Mouse (Mus musculus): ENCODE measurements around the gene Mical2. TPM values are rescaled to one million over a fixed set of nuclear protein-coding genes. Genes with fewer than 3 reads are reported as not detected.

The Mical2 gene
- total RNA-seq, 2 experiments from 2014 or later = 645 to 717 TPM

DNA sequence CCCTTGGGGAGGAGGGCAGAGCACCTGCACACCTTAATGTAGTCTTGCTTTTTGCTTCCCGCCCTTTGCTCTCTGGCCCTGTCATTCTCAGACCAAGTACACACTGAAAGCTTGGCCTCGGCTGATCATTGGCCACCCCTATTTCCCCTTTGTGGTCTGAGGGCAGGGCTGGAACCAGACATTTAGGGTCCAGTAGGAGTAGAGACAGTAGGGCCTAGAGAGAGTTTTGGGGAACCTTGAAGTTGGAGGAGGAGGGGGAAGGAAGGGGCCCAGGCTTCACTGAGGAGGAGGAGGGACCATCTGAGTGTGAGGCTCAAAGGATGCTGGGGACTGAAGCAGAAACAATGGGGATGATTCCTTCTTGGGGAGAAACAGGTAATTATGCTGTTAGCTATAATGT lies 15.1 kb downstream of the Mical2 start:
- no peak for DNase-seq (ENCODE audit: extremely low spot score in 1 of 2, low spot score in 1 of 2)

- no peak for DNase-seq (ENCODE audit: extremely low spot score in 1 of 2, low spot score in 1 of 2)
Observed at GRCm38 (mm10) chr7:112241211-112241944, 15.7 kb downstream of the Mical2 start.

GRCm38 (mm10) chr7:112241945-112242329 lies 16.3 kb downstream of the Mical2 start:
- DNase-seq (ENCODE audit: extremely low spot score in 1 of 2, low spot score in 1 of 2) = no peak

DNA sequence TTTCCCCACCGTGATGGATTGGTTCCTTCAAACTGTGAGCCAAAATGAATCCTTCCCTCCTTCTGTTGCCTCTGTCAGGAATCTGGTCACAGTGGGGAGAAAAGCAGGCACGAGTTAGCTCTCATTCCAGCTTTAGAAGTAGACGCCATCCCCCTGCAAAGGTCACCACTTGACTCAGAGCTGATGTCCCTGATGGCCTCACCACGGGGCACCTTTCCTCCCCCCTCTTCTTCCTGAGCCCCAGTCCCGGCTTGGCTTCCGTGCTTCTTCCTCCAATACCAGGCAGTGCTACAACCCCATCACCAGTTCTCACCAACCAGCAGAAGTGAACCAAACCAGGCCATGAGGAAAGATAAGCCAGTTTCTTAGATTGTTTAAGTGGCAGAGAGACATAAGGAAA lies 16.9 kb downstream of the Mical2 start:
- no peak for DNase-seq (ENCODE audit: extremely low spot score in 1 of 2, low spot score in 1 of 2)

DNA sequence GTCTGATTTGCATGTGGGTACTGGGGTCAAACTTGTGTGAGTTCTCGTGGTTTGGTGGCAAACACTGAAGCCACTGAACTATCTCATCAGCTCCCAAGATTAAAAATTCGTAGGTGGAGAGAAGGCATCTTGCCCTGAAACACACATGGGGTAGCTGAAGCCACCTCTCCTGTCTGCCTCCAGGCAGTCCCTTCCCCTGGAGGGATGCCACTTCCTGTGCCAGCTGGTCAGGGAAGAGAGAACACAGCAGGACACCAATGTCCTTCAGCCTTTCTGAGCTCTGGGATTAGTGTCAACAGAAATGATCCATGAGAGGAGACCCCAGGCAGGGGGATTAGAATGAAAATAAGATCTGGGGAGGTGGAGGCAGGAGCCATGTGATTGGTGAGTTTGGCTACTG lies 18.4 kb downstream of the Mical2 start:
- DNase-seq (ENCODE audit: extremely low spot score in 1 of 2, low spot score in 1 of 2) = no peak

- no peak for DNase-seq (ENCODE audit: extremely low spot score in 1 of 2, low spot score in 1 of 2)
Observed at GRCm38 (mm10) chr7:112244683-112245082, 19.0 kb downstream of the Mical2 start.

GRCm38 (mm10) chr7:112245839-112246438 lies 20.3 kb downstream of the Mical2 start:
- no peak for DNase-seq (ENCODE audit: extremely low spot score in 1 of 2, low spot score in 1 of 2)

DNA sequence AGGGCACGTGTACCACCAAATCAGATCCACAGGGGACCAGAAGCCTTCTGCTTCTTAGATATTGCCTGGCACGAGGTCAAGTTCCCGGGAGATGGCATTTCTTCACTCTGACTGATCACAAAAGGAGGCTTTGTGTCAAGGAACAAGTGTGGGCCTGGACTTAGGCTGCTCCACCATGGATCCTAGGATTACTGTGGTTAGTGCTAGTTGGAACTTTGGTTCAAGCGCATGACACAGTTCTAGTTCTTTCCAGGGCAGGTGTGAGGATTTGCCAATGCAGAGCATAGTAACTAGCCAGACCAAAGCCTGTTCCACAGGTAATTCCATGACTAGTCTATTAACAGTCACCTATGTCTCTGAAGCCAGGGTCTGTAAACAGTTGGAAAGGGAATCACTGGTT lies 20.8 kb downstream of the Mical2 start:
- DNase-seq (ENCODE audit: extremely low spot score in 1 of 2, low spot score in 1 of 2) = no peak

DNA sequence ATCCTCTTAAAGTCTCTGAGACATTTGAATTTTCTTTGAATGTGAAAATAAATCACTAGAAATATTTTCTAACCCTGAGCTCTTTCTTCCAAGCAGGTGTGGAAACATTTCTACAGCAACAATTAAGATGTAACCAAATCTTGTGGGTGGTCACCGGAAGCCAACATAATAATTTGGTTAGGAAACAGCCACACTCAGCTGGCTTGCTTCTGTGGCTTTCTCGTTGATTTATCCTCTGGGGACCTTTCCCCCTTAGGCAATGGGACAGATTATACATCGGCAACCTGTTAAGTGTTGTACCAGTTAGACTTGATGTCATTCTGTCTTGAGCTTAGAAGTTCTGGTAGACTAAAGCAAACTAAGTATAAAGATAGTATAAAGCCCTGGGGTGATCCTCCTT lies 22.2 kb downstream of the Mical2 start:
- DNase-seq (ENCODE audit: extremely low spot score in 1 of 2, low spot score in 1 of 2) = no peak

DNA sequence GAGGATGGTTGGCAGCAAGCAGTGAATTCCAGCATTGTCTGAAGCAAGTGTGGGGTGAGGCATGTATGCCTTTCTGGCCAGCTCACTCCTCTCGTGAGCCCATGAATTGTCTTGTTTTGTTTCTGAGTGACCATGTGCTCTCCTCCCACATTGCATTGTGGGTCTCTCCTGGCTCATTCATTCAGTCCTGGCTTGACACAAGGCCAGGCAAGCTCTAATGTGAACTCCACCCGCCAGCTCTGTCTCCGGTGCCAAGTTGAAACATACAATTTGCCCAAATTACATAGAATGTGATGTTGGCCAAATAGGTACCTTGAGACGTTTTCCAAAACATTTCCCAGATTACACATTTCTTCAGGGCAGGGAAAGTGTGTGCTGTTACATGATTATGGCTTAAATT lies 23.8 kb downstream of the Mical2 start:
- no peak for DNase-seq (ENCODE audit: extremely low spot score in 1 of 2, low spot score in 1 of 2)

- no peak for DNase-seq (ENCODE audit: extremely low spot score in 1 of 2, low spot score in 1 of 2)
Observed at GRCm38 (mm10) chr7:112252065-112252464, 26.4 kb downstream of the Mical2 start.

DNA sequence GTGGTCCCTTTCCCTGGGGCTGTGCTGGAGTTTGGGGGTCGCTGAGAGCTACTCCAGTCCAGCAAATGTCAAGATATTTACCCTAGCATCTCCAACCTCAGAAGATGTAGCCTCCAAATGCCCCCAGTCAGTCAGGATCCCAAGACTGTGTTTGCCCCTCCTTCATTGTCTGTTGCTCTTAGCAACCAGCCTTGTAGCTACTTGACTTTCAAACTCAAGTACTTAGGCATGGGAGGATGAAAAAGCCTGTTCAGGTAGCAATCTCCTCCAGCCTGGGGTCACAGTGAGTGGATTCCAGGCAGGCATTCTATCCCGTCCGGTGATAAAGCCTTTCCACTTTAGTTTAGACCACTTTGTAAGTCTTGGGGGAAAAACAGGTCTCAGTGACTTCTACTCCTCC lies 28.6 kb downstream of the Mical2 start:
- no peak for DNase-seq (ENCODE audit: extremely low spot score in 1 of 2, low spot score in 1 of 2)

DNA sequence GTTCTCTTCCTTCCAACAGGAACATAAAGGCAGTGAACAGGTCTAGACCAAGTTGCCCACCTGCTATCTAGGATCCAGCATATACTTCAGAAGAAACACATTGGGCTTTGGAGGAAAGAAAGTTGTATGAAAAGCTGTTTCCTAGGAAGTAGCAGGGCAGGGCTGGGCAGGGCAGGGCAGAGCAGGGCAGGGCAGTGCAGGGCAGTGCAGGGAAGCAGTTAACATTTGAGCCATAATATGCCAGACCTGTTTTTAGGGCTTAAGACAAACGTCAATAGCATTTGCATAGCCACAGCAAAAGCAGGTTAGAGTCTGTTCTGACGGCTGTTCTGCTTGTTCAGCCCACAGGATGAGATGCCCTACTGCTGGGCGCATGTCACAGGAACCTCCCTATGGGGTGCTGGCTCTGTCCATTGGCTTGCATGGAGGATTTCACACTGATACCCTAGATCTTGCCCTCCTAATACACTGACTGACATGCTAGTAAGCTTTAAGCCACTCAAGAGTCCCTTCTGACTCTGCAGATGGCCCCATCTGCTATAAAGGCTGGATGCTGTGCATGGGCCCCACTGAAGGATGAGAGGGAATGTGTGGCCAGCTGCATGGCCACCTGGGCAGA lies 29.7 kb downstream of the Mical2 start:
- no peak for DNase-seq (ENCODE audit: extremely low spot score in 1 of 2, low spot score in 1 of 2)

GRCm38 (mm10) chr7:112258338-112258903 lies 32.8 kb downstream of the Mical2 start:
- DNase-seq (ENCODE audit: extremely low spot score in 1 of 2, low spot score in 1 of 2) = no peak

GRCm38 (mm10) chr7:112259286-112259685 lies 33.6 kb downstream of the Mical2 start:
- DNase-seq (ENCODE audit: extremely low spot score in 1 of 2, low spot score in 1 of 2) = no peak

DNA sequence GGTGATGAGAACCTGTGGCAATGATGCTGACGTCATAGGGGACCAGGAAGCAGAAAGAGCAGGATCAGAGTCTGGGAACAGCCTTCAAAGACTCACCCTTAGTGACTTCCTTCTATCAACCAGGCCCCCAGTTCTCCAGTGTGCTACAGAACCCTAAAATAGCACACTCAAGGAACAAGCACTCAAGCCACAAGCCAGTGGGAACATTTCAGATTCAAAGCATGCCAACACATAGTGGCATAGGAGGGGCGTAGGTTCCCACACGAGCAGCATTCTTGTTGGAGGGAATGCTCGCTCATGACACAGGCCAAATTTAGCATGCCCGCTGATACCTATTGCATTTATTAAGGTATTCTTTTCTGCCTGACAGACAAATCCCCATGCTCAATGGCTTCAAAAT lies 35.5 kb downstream of the Mical2 start:
- no peak for DNase-seq (ENCODE audit: extremely low spot score in 1 of 2, low spot score in 1 of 2)

- DNase-seq (ENCODE audit: extremely low spot score in 1 of 2, low spot score in 1 of 2) = no peak
Observed at GRCm38 (mm10) chr7:112267266-112267665, 41.6 kb downstream of the Mical2 start.

DNA sequence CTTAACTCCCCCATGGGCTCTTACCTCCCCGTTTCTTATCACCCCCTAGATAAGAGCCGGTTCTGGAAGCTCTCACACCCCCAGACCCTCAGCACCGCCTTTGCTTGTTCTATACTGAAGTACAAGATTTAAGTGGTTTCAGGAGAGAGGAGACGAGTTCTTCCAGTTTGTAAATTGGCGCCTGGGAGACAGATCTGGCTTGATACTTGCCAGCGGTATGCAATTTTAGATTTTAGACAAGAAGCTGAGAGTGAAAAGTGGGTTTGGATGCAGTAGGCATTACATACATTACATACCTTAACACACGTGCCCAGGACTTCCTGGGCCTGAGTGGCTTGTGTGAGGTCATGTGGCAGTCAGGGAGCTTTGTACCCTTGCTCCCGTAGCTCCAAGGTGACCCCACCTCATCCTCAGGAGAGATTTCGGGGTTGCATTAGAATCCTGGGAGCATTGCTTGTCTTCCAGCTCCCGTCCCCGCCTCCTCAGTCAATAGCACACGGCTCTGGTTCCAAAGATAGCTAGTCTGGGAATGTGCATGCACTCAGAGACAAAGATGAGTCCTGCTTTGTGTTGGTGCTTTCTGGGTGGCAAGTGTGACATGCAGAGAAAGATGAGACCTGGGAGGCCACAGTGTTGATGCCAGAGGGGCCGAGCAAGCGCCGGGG lies 43.2 kb downstream of the Mical2 start:
- DNase-seq (ENCODE audit: extremely low spot score in 1 of 2, low spot score in 1 of 2) = no peak

DNA sequence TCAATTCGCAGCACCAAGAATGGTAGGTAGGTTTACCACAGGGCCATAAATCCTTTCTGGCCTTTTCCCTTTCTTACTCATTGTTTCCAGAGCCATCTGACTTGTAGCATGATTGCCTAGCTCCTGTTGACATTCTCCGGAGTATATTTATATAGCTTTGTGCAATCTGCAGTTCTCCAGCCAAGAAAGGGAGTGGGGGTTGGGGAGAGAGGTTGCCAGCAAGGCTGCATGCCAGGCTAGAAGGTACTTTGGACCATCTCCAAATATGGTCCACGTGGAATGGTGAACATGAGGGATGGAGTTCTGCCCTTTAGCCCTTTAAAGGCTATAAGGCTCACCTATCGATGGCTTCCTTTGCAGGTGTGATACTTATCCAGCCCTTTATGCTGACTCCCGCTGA lies 45.2 kb downstream of the Mical2 start:
- DNase-seq (ENCODE audit: extremely low spot score in 1 of 2, low spot score in 1 of 2) = no peak

DNA sequence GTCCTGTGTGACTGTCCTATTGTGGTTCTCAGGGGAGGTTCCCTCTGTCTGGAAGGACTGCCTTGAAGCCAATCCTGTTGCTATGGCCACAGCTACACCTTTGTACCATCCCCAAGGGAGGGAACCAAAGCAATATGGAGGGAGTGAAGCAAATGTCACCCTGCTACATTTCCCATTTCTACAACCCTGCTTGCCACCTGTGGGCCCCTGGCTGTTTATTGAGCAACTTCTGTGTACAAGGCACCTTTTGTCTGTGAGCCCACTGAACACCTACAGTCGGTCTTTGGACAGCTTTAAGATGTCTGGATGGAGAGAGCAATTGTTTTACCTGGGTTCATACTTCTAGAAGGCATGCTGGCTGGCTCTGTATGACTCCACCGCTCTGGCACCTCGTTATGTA lies 46.0 kb downstream of the Mical2 start:
- no peak for DNase-seq (ENCODE audit: extremely low spot score in 1 of 2, low spot score in 1 of 2)

DNA sequence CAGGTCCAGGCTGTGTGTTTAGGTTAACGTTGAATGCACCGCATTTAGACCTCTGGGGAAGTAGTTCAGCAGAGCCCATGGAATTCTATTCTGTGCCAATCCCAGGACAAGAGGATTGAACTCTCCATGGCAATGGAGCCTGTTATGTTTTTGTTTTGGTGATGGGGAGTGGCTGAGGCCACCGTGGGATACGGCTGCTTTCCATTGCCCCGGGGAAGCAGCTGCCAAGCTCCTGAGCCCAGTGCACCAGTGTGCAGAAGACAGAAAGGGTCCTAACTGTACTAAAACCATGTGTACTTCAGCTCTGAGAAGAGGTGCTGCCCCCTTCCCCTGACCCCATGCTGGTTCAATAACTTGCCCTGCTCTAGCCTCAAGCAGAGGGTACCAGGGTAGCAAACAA lies 47.0 kb downstream of the Mical2 start:
- no peak for DNase-seq (ENCODE audit: extremely low spot score in 1 of 2, low spot score in 1 of 2)

All from layer of hippocampus, postnatal 25 days (tissue).